Mouse (Mus musculus) testis, adult 2 months (tissue): ENCODE measurements around the gene Mllt1. TPM values are rescaled to one million over a fixed set of nuclear protein-coding genes. Genes with fewer than 3 reads are reported as not detected.

Experiments used
- H3K27ac ChIP-seq: fragments of 200-500 bp; 2 replicates; pipeline ENCODE4 v1.5.1; 2012; ENCODE audit warnings: low read depth, low read length; ENCODE audit not compliant: control insufficient read depth, insufficient read depth
- H3K27me3 ChIP-seq: fragments of 200-500 bp; 2 replicates; pipeline ENCODE4 v1.6.1; 2012; ENCODE audit warnings: mild to moderate bottlenecking, low read length, moderate library complexity; ENCODE audit not compliant: control insufficient read depth, insufficient read depth
- H3K36me3 ChIP-seq: fragments of 200-500 bp; 2 replicates; pipeline ENCODE4 v1.6.1; 2012; ENCODE audit warnings: mild to moderate bottlenecking, low read length; ENCODE audit not compliant: control insufficient read depth, insufficient read depth
- H3K4me1 ChIP-seq: fragments of 200-500 bp; 2 replicates; pipeline ENCODE4 v1.6.1; 2012; ENCODE audit warnings: low read length; ENCODE audit not compliant: control insufficient read depth, insufficient read depth
- H3K4me3 ChIP-seq: fragments of 200-500 bp; 2 replicates; pipeline ENCODE4 v1.5.1; 2012; ENCODE audit warnings: low read depth, mild to moderate bottlenecking, low read length, moderate library complexity, mixed read lengths; ENCODE audit not compliant: control insufficient read depth
- CTCF ChIP-seq: fragments of 200-500 bp; IDR thresholded peaks from 2 replicates; pipeline ENCODE4 v1.5.1; 2012; ENCODE audit warnings: low read depth, mild to moderate bottlenecking, inconsistent platforms, low read length, moderate library complexity; ENCODE audit not compliant: control insufficient read depth, insufficient read depth, insufficient replicate concordance
- POLR2A ChIP-seq: fragments of 200-500 bp; IDR thresholded peaks from 2 replicates; pipeline ENCODE4 v1.6.1; 2012; ENCODE audit warnings: low read depth, mild to moderate bottlenecking, inconsistent platforms, low read length, moderate library complexity; ENCODE audit not compliant: control insufficient read depth
- polyA plus RNA-seq: library from polyadenylated mRNA; depleted of rRNA; stranded (reverse); fragments of >200 nt; gene quantifications from 2 replicates; pipeline ENCODE4 v1.2.3, GENCODE M21; 2012

Mllt1 gene
- polyA plus RNA-seq, 1 experiment, result 60.6 TPM

- Histone ChIP-seq H3K27ac (no peak overlapping the region), H3K4me3 (no peak overlapping the region), H3K27me3 (no peaks in the 10 kb centered on the region), H3K4me1 (peaks cover 4% of the 10 kb centered on the region), H3K36me3 (no peaks in the 10 kb centered on the region)
- TF ChIP-seq POLR2A (no peak), CTCF (no peak)
These were observed 23.5 kb upstream of the Mllt1 start for GRCm38 (mm10) chr17:56958667-56959066.

- Histone ChIP-seq H3K27me3 (no peaks in the 10 kb centered on the region), H3K4me1 (peaks cover 4% of the 10 kb centered on the region), H3K27ac (no peak overlapping the region), H3K4me3 (no peak overlapping the region), H3K36me3 (no peaks in the 10 kb centered on the region)
- TF ChIP-seq POLR2A (no peak), CTCF (no peak)
These were observed 22.7 kb upstream of the Mllt1 start for GRCm38 (mm10) chr17:56957763-56958429.

GRCm38 (mm10) chr17:56954871-56955270 lies 19.7 kb upstream of the Mllt1 start:
- Histone ChIP-seq H3K27me3 (no peaks in the 10 kb centered on the region), H3K4me3 (no peak overlapping the region), H3K4me1 (peaks cover 4% of the 10 kb centered on the region), H3K36me3 (no peaks in the 10 kb centered on the region), H3K27ac (no peak overlapping the region)
- no peak for TF ChIP-seq CTCF
- TF ChIP-seq POLR2A, result no peak

GRCm38 (mm10) chr17:56952639-56953038 lies 17.4 kb upstream of the Mllt1 start:
- TF ChIP-seq CTCF, result no peak
- no peak for TF ChIP-seq POLR2A
- no peaks in the 10 kb centered on the region for H3K36me3 ChIP-seq
- no peak overlapping the region for H3K27ac ChIP-seq
- no peak overlapping the region for H3K4me3 ChIP-seq
- no peaks in the 10 kb centered on the region for H3K27me3 ChIP-seq
- H3K4me1 ChIP-seq, result no peaks in the 10 kb centered on the region

- Histone ChIP-seq H3K27me3 (no peaks in the 10 kb centered on the region), H3K36me3 (no peaks in the 10 kb centered on the region), H3K27ac (no peak overlapping the region), H3K4me1 (no peaks in the 10 kb centered on the region), H3K4me3 (no peak overlapping the region)
- no peak for TF ChIP-seq POLR2A
- peak; percentile 91 for TF ChIP-seq CTCF
These were observed 15.7 kb upstream of the Mllt1 start for GRCm38 (mm10) chr17:56950915-56951314.

- Histone ChIP-seq H3K36me3 (no peaks in the 10 kb centered on the region), H3K4me1 (peaks cover 13% of the 10 kb centered on the region), H3K4me3 (no peak overlapping the region), H3K27me3 (no peaks in the 10 kb centered on the region), H3K27ac (no peak overlapping the region)
- TF ChIP-seq CTCF (no peak), POLR2A (no peak)
These were observed 3.5 kb upstream of the Mllt1 start for GRCm38 (mm10) chr17:56938751-56939150.

- TF ChIP-seq POLR2A, result no peak
- TF ChIP-seq CTCF, result no peak
- H3K4me1 ChIP-seq, result peaks cover 14% of the 10 kb centered on the region
- H3K4me3 ChIP-seq, result no peak overlapping the region
- H3K27me3 ChIP-seq, result no peaks in the 10 kb centered on the region
- H3K36me3 ChIP-seq, result no peaks in the 10 kb centered on the region
- H3K27ac ChIP-seq, result no peak overlapping the region
These were observed 1.5 kb upstream of the Mllt1 start for GRCm38 (mm10) chr17:56936731-56937130.

- no peaks in the 10 kb centered on the region for H3K27me3 ChIP-seq
- H3K4me3 ChIP-seq, result peak overlapping the region; percentile 98
- H3K27ac ChIP-seq, result peak overlapping the region; percentile 59
- no peak for TF ChIP-seq CTCF
- TF ChIP-seq POLR2A, result no peak
- peaks cover 14% of the 10 kb centered on the region for H3K4me1 ChIP-seq
- no peaks in the 10 kb centered on the region for H3K36me3 ChIP-seq
These were observed 477 bp downstream of the Mllt1 start for GRCm38 (mm10) chr17:56934545-56935330.
